Mouse (Mus musculus) right cerebral cortex, postnatal 25 days (tissue): ENCODE measurements around the gene Cadm1.

Experiments
- DNase-seq: peaks from one replicate; pipeline ENCODE4 v3.0.0; 2022

The Cadm1 gene

DNA sequence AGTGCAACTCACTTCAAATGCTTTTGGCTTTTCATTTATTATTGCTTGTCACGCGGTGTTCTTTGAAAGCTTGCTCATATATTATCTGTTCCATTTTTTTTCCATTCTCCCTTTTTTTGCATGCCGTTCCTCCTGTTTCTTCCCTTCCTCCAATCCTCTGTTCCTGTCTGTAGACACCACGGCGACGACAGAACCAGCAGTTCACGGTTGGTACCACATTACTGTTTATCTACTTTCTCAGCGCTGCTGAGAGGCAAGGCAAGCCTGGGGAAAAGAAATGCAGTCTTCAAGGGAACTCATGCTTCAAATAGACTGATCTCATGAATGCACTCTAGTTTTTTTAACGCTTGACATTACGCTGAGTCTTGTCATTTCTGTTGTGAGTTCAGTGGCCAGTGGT lies 299.2 kb downstream of the Cadm1 start:
- DNase-seq: no peak

DNA sequence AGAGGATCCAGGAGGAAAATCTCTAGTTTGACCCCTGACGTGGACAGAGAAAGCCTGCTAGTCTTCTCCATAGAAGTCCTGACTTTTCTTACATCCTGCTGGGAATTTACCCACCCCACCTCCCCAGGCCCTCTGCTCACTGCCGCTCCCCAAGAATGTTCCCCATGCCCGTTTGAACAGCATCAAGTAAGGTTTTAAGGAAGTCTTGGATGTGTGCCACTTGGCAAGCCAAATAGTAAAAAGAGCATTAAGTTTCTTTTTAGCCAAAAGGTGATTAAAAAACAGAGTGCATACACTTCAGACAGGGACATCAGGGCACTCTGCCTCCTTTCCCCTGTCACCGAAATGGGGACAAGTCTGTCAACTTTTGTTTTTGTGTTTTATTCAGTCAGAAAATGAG lies 299.9 kb downstream of the Cadm1 start:
- no peak for DNase-seq

GRCm38 (mm10) chr9:47831412-47831811 lies 301.4 kb downstream of the Cadm1 start:
- no peak for DNase-seq

DNA sequence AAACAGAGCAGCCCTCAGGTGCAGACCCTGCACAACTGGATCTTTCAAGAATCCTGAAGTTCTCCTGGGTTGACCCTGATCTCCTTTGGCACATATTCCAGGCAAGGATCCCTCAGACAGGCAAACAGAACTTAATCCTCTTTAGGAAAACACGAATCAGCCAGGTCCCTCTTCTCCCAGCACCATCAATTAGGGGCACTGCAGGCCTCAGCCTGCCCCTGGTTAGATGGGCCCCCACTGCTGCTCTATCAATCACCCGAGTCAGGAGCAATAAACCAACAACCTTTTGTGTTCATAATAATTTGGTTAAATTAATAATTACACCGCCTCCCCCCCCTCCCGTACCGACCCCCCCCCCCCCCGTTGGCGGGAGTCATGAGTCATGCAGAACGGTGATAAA lies 308.2 kb downstream of the Cadm1 start:
- no peak for DNase-seq

DNA sequence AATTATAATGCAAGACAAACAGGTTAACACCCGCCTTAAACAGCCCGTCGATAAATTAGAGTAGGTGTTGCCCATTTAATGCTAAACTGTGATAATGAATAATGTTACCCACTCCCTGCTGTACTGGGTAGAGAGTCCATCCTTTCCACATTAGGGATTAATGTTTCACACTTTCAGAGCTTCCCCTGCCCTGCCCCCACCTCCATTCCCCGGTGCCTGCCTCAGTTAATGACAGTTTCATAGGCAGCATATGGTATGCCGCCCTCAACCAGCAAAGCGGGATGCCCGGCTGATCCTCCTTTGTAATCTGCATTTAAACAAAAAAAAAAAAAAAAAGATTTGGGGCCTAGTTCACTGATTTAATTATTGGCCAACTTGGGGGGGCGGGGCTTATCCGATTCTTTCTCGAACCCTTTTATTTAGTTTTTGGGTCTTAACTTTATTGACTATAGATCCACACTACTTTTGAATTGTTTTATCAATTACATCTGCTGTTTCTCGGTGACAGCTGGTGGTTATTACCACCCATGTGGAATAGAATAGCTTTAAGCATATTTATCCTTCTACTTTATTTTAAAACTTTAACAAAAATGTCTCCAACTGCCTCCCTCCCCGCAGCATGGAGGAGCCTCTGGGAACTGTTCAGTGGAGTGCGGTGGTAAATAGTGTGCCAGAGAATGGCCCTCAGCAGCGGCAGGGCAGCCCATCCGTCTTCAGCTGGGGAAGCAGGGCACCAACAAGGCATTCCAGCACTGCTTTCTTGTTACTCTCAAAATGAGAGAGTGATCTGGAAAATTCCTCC lies 309.1 kb downstream of the Cadm1 start:
- DNase-seq: no peak

DNA sequence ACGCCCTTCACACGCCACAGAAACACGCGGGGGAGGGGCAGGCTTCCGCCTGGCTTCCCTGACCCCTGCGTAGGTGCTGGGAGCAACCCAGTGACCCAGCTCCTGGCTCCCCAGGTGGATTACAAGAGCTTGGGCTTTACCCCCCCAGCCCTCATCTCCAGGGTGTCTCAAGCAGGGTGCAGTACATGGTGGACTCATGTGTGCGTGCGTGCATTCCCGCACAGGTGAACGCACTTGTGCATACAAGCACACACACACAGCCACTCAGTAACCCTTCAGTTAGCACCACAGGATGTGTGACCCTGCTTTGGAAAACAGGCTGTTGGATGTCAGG lies 309.7 kb downstream of the Cadm1 start:
- no peak for DNase-seq

DNA sequence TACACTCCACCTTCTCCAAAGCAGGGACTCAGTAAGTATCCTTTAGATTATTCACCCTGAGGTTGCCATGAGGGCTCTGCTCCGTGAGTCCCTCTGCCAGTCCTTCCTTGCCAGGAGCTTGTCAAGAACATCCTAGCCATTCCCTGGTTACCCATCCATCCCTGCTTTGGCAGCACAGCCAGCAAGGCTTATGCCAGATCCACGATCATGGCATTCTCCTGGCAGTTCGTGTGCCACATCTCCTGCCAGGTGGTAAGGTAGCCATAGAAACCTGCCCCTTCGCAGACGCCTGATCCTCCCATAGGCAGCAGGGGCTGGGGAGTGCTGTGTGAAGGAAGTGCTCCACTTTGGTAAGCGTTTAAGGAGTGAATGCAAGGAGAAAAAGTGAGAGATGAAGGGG lies 313.4 kb downstream of the Cadm1 start:
- peak; percentile 24 for DNase-seq

GRCm38 (mm10) chr9:47846275-47846674 lies 316.3 kb downstream of the Cadm1 start:
- DNase-seq: no peak

DNA sequence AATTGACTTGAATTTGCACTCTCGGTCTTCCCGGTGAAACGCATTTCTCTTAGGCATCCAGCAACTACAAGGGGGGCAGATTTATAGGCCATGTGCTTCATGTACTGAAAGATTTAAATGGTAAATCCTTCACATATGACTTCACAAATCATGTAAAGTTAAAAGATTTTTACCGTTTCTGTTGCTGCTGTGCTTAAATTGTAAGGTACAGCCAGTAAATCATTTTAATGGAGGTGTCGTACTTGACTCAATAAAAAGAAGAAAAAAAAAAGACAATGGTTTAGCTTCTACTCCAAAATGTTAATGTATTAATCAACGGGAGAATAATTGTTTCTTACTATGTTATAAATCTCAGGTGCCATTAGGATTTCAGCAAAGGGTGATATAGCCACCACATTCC lies 317.0 kb downstream of the Cadm1 start:
- DNase-seq: no peak

GRCm38 (mm10) chr9:47847797-47848196 lies 317.8 kb downstream of the Cadm1 start:
- no peak for DNase-seq

- DNase-seq: no peak
Measured at GRCm38 (mm10) chr9:47848745-47849144, 318.8 kb downstream of the Cadm1 start.

- DNase-seq: no peak
Measured at GRCm38 (mm10) chr9:47856311-47856710, 326.3 kb downstream of the Cadm1 start.

DNA sequence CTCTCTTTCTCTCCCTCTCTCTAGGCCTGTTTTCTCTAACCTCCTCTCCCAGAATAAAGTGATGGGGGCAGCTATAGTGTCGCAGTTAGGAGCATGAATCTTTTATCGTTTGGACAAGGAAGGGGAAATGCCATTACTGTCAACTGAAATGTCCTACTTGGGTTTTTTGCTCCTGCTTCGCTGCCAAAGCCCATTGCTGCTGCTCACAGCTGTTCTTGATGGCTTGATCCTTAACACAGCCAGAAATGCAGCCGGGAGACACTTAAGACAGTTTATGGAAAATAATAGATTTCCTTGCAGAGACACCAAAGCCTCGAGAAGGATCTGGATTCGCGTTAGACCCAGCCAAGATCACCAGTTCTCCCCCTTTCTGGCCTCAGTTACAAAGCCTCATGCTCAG lies 327.3 kb downstream of the Cadm1 start:
- DNase-seq: no peak

GRCm38 (mm10) chr9:47858134-47858533 lies 328.2 kb downstream of the Cadm1 start:
- no peak for DNase-seq

- no peak for DNase-seq
Measured at GRCm38 (mm10) chr9:47858778-47859395, 328.9 kb downstream of the Cadm1 start.

- DNase-seq: no peak
Measured at GRCm38 (mm10) chr9:47860994-47861393, 331.0 kb downstream of the Cadm1 start.

DNA sequence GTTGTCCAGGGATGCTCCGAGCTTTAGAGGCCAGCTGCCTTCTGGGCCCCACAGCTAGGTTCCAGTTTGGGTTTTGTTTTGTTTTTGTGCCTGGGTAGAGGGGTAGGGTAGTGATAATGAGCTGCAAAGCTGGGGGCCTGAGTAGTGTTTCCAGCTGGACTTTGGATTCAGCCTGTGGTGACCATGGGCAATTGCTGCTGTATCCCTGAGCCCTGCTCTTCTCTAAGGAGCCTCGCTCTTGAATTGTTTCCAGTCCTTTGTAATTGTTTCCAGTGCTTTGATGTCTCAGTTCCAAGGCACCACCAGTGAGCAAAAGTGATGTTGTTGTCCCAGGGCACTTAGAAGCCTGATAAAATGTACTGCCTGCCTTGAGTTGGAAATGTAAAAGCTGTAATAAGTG lies 331.8 kb downstream of the Cadm1 start:
- DNase-seq: no peak

DNA sequence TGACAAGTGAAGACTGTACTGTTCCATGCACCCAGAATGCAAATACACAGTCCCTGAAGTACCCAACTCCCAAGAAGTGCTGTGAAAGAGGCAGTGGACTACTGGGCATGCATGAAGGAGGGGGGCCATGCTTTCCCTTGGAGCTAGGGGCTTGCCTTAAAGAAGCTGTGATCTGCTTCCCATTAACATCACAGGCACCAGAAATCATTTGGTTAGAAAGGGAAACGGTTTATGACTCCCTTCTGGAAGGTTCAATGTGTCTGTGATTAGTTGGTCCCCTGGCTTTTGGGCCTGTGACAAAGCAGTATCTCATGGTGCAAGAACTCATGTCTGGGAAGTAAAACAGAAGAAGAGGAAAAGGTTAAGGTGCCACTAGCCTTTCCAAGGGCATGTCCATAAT lies 336.0 kb downstream of the Cadm1 start:
- DNase-seq: no peak

DNA sequence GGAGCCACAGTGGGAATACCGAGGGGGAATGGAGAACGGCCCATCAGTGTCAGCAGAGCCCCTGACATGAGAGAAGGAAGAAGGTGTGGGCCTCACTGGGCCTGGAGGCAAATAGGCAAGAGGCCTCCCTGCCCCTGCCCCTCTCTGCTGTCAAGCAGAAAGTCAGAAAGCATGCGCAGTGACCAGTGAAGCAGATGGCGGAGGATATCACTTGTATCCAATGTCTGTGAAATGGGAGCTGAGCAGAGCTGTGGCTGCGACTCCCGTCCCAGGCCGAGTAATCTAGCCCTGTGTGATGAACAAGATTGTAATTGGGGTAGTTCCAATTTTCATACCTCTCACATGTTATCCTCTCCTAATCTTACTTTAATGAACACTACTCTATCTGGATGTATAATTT lies 337.5 kb downstream of the Cadm1 start:
- DNase-seq: no peak

DNA sequence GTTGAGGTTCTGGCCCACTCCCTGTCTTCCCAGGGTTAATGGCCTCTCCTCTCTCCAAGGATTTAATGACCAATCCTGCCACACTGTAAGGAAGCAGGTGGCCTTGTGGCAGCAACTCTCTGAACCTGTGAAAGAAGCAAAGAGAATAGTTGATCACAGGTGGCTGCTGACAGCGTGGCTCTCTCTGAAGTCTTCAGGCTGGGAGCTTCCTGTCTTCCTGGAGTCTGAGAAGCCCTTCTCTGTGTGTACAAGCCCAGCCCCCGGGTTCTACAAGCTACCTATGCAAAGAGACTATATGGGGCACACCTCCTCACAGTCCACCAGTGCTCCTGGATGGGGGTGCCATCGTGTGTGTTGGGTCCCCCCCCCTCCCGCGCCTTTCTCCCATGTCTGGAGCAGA lies 339.7 kb downstream of the Cadm1 start:
- no peak for DNase-seq

- DNase-seq: no peak
Measured at GRCm38 (mm10) chr9:47876557-47877206, 346.7 kb downstream of the Cadm1 start.

GRCm38 (mm10) chr9:47880171-47880570 lies 350.2 kb downstream of the Cadm1 start:
- no peak for DNase-seq

DNA sequence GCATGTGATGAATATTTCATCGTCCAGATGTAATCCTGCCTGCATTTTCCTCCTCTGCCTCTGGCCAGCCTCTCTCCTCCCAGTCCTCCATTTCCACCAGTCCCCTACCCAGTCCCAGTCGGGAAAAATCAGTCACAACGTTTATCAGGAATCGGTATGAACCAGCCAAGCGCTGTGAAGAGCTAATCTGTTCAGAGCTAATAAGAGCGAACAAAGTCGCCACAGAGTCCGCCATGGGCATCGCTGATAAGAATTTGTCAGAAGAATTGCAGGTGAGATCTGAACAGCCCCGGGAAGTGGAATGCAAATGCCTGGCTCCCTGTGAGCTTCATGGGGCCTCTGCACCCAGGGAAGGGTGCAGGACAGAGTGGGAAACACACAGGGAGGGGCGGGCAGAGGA lies 352.4 kb downstream of the Cadm1 start:
- no peak for DNase-seq

DNA sequence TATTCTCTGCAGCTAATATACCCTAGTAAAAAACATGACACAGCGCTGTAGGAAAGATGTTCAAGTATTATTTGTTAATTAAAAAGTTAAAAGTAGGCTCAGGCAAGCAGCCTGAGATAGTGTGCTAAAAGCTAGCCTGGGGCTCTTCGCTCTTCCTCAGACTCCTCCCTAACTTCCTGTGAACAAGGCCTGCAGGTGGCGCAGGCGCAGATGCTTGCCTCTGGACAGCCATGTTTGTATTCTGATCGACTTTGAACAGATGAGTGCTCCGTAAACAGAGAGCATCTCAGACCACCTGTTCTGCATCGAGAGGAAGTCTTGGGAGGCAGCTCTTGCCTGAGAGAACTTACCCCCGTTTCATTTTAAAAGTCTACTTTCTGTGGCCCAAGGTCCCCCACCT lies 361.7 kb downstream of the Cadm1 start:
- DNase-seq: no peak
